Mouse (Mus musculus): ENCODE measurements around the gene Gpkow.

DNA sequence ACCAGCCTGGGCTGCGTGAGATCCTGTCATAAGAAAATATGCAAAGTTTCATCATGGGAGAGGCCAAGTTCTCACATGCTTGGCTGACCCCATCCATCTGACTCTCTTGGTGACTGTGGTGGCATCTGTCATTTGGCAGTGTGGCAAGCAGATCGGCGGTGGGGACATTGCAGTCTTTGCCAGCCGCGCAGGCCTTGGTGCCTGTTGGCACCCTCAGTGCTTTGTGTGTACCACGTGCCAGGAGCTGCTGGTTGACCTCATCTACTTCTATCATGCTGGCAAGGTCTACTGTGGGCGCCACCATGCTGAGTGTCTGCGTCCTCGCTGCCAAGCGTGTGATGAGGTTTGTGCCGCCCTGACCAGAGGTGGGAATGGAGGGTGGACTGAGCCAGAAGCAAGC lies 32.1 kb upstream of the Gpkow start:
- TF ChIP-seq CTCF (IDR thresholded peaks at IDR 0.05; ENCODE audit: control insufficient read depth, insufficient read depth, insufficient replicate concordance, low read depth, low read length) (no peak), POLR2A (IDR thresholded peaks at IDR 0.05; ENCODE audit: control insufficient read depth, low read depth, low read length) (no peak)
